Mouse (Mus musculus): Measurements from ENCODE around the gene Ern1. TPM values are rescaled to one million over a fixed set of nuclear protein-coding genes. Genes with fewer than 3 reads are reported as not detected.

Gene Ern1
- polyA plus RNA-seq, 1 experiment from 2014 or later = 5.8 TPM

- Histone ChIP-seq H3K4me2 (ENCODE audit: low read depth, low read length) (no peak overlapping the region), H3K9me3 (ENCODE audit: control insufficient read depth, low read length) (no peaks in the 10 kb centered on the region), H3K27me3 (ENCODE audit: control insufficient read depth, insufficient read depth, low read depth, low read length) (no peaks in the 10 kb centered on the region), H3K4me1 (replicated peaks; ENCODE audit: control insufficient read depth, insufficient read depth, low read length) (no peaks in the 10 kb centered on the region; the same call in 1 of the 2 replicates), H3K4me3 (ENCODE audit: low read length) (no peak overlapping the region), H3K36me3 (ENCODE audit: control insufficient read depth, insufficient read depth, low read length) (no peaks in the 10 kb centered on the region), H3K27ac (ENCODE audit: low read length) (no peak overlapping the region), H3K9ac (ENCODE audit: low read length) (no peak overlapping the region)
- 20% methylated on average over 6 of the region's 6 CpGs for WGBS
- ATAC-seq (ENCODE audit: low read depth) = no peak
Observed at GRCm38 (mm10) chr11:106344910-106345309, 142.7 kb downstream of the Ern1 start.

Other genes starting within 250 kb of the Ern1 start
- gene Ftsj3, start 231.8 kb downstream of the Ern1 start, polyA plus RNA-seq (2015; fragmentation: Nextera tagmentation; extraction: Ambion mirVana) = 42.9 and 48.7 TPM in 2 replicates
- 242 and 250 TPM in 2 replicates for gene Psmc5, start 231.7 kb downstream of the Ern1 start, polyA plus RNA-seq (2015; fragmentation: Nextera tagmentation; extraction: Ambion mirVana)
- 69.3 and 71.4 TPM in 2 replicates for gene Smarcd2, start 214.9 kb downstream of the Ern1 start, polyA plus RNA-seq (2015; fragmentation: Nextera tagmentation; extraction: Ambion mirVana)
- 0.26 and 0.29 TPM in 2 replicates for gene Tcam1, start 211.2 kb downstream of the Ern1 start, polyA plus RNA-seq (2015; fragmentation: Nextera tagmentation; extraction: Ambion mirVana)
- gene Gh, start 186.0 kb downstream of the Ern1 start, polyA plus RNA-seq (2015; fragmentation: Nextera tagmentation; extraction: Ambion mirVana) = not detected in 2 replicates
- 4.7 and 6.8 TPM in 2 replicates for gene Cd79b, start 173.1 kb downstream of the Ern1 start, polyA plus RNA-seq (2015; fragmentation: Nextera tagmentation; extraction: Ambion mirVana)
- gene Scn4a, start 134.6 kb downstream of the Ern1 start, polyA plus RNA-seq (2015; fragmentation: Nextera tagmentation; extraction: Ambion mirVana) = 0.03 and 0.06 TPM in 2 replicates
- gene Prr29, start 122.4 kb downstream of the Ern1 start, polyA plus RNA-seq (2015; fragmentation: Nextera tagmentation; extraction: Ambion mirVana) = 2.0 and 4.4 TPM in 2 replicates
- 108 and 126 TPM in 2 replicates for gene Icam2, start 99.8 kb downstream of the Ern1 start, polyA plus RNA-seq (2015; fragmentation: Nextera tagmentation; extraction: Ambion mirVana)
- gene Tex2, start 125.6 kb upstream of the Ern1 start, polyA plus RNA-seq (2015; fragmentation: Nextera tagmentation; extraction: Ambion mirVana) = 10.4 and 11.5 TPM in 2 replicates

All from lung, embryonic 16.5 days (tissue).